Mouse (Mus musculus): ENCODE results near the gene Tspan3.

- peak; percentile 66; the same call in 1 of the 2 replicates for TF ChIP-seq POLR2A (IDR thresholded peaks at IDR 0.05; ENCODE audit: extremely low read depth, insufficient read depth, low read length)
- TF ChIP-seq CTCF (IDR thresholded peaks at IDR 0.05; ENCODE audit: extremely low read depth, insufficient read depth, low read length) = no peak
These were observed 4.7 kb downstream of the Tspan3 start for GRCm38 (mm10) chr9:56160341-56161141.
